Mouse (Mus musculus): ENCODE measurements around the gene Mtcp1. TPM values are rescaled to one million over a fixed set of nuclear protein-coding genes. Genes with fewer than 3 reads are reported as not detected.
A peak's percentile ranks its signal among the peaks of the same experiment; 100 is the strongest.

The Mtcp1 gene
- polyA plus RNA-seq (2012; rRNA removed), result 3.6 and 3.9 TPM in 2 replicates

DNA sequence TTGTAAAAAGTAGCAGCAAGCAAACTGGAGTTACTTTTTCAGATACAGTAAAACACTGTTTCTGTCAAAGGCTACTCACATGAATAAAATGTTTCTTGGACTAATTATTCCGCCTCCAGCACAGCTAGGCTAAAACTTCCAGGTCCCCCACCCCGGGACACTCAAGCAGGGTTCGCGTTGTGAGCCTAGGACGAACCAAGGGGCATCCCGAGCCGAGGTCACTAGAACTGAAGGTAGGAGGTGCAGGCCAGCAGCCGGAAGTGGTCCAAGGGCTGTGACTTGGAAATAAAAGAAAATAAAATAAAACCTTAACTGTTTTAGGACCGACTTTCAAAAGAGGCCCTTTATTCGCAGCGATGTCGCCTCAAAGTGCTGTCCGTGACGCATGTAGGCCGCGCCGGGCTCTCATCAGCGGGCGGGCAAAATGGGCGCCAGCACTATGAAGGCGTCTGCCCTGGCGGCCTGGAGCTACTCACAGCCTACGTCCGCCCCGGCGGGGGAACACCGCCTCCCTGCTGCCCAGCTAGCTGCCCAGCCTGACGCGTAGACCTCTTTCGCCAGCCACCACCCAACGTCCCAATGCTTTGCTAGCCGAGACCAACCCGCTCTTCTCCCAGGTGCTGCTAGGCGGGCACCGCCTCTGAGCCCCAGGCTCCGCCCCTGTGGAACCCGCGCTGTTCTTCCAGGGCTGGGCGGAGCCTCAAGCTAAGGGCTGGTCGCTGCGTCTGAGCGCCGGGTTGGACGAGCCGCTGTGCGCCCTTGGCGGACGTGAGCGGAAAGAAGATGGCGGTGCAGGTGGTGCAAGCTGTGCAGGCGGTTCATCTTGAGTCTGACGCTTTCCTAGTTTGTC lies at the start of gene Mtcp1, which contains the start of the genes Cmc4 and Brcc3:
Gene Mtcp1 (minus strand): TSS at position 653 of the 850 bp plus-strand sequence.
Gene Cmc4 (minus strand): TSS at position 649 of the 850 bp plus-strand sequence.
Gene Brcc3 (plus strand): TSS at position 693 of the 850 bp plus-strand sequence.
- peak; percentile 77 to 84 for DNase-seq (ENCODE audit: low read depth in 1 of 2, low spot score in 2 of 2)
- peak within 1 kb of the TSS; percentile 82 for H3K4me3 ChIP-seq (ENCODE audit: extremely low read depth, insufficient read depth, insufficient read length)
- H3K27ac ChIP-seq (ENCODE audit: insufficient read depth, low read length), result peak within 1 kb of the TSS; percentile 89
- no peaks in the 10 kb centered on the region for H3K4me1 ChIP-seq (ENCODE audit: control insufficient read depth, insufficient read depth, insufficient read length)
- H3K27me3 ChIP-seq (ENCODE audit: control insufficient read depth, insufficient read depth, low read length), result no peaks in the 10 kb centered on the region
- TF ChIP-seq CTCF (IDR thresholded peaks at IDR 0.05; ENCODE audit: extremely low read depth, insufficient read depth, insufficient read length, insufficient replicate concordance) (no peak), POLR2A (IDR thresholded peaks at IDR 0.05; ENCODE audit: low read depth, low read length) (peak; percentile 40; the same call in 1 of the 2 replicates)
- 24% methylated on average over 52 of the region's 52 CpGs for WGBS
- H3K36me3 ChIP-seq (ENCODE audit: control insufficient read depth, insufficient read depth, low read length), result no peaks in the 10 kb centered on the region

DNA sequence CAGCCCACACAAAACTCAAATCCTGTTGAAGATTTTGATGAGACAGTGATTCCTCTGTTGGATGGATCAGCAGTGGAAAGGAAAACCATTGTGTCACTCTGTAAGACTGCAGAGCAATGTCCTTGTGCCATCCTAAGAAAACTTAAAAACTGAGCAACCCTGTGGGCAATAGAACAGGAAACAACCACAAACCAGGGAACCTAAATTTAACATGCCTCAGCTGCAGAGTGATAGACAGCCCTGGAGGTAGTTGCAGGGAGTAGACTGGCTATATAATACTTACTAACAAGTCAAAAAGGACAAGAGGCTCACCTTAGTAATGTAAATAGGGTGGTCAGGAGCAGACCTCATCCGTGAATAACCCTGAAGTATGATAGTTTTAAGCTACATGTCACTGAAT lies 38.2 kb upstream of the Mtcp1 start:
- peaks cover 1% of the 10 kb centered on the region; the same call in 1 of the 2 replicates for H3K36me3 ChIP-seq (ENCODE audit: control insufficient read depth, insufficient read depth, low read length)
- no peak for DNase-seq (ENCODE audit: low read depth in 1 of 2, low spot score in 2 of 2)
- 53% methylated on average over 1 of the region's 1 CpGs for WGBS

DNA sequence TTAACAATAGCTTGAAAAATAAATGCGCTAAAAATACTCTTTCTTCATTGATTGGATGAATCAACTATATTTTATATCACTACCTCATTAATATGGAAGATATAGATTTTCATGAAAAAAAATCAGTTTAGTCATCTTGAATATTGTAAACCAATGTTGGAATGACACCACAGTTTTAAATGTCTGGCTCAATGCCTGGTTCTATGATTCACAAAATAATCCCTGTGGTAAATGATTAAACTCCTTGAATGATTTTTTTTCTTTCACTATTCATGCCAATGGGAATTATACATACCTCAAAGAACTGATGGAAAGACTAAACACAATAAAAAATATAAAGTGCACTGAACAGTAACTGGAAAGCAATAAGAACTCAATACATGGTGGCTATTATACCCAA lies 6.7 kb downstream of the Mtcp1 start:
- WGBS, result 93% methylated on average over 1 of the region's 1 CpGs
- no peak for DNase-seq (ENCODE audit: low read depth in 1 of 2, low spot score in 2 of 2)

More for the DNA sequence above, 38.2 kb upstream of the Mtcp1 start:
- H3K4me3 ChIP-seq (ENCODE audit: extremely low read depth, insufficient read depth, insufficient read length), result no peak overlapping the region
- no peaks in the 10 kb centered on the region for H3K27me3 ChIP-seq (ENCODE audit: control insufficient read depth, insufficient read depth, low read length)
- H3K4me1 ChIP-seq (ENCODE audit: control insufficient read depth, insufficient read depth, insufficient read length), result no peaks in the 10 kb centered on the region
- TF ChIP-seq CTCF (IDR thresholded peaks at IDR 0.05; ENCODE audit: extremely low read depth, insufficient read depth, insufficient read length, insufficient replicate concordance) (no peak), POLR2A (IDR thresholded peaks at IDR 0.05; ENCODE audit: low read depth, low read length) (no peak)
- no peak overlapping the region for H3K27ac ChIP-seq (ENCODE audit: insufficient read depth, low read length)

DNA sequence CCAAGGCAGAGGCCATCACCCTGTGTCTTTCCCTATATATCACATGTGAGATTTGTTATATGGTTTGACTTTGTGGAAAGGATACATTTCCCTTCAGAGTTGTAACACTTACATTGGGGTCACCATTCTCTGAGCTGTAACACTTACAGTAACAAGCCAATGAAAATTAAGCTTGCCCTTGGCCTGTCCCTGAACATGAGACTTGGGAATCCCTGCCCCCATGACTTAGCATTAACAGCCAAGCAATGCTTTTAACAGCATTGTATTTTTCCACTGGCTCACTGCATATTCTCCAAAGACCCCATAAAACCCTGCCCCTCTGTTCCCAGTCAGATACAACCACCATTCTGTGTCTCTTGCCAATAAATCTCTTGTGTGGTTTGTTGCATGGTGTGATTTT lies 13.0 kb downstream of the Mtcp1 start:
- TF ChIP-seq POLR2A (IDR thresholded peaks at IDR 0.05; ENCODE audit: low read depth, low read length) (no peak), CTCF (IDR thresholded peaks at IDR 0.05; ENCODE audit: extremely low read depth, insufficient read depth, insufficient read length, insufficient replicate concordance) (no peak)
- H3K27ac ChIP-seq (ENCODE audit: insufficient read depth, low read length), result no peak overlapping the region; the same call in 1 of the 2 replicates

More for the DNA sequence above, 6.7 kb downstream of the Mtcp1 start:
- no peaks in the 10 kb centered on the region for H3K36me3 ChIP-seq (ENCODE audit: control insufficient read depth, insufficient read depth, low read length)
- no peaks in the 10 kb centered on the region for H3K27me3 ChIP-seq (ENCODE audit: control insufficient read depth, insufficient read depth, low read length)
- no peak overlapping the region for H3K27ac ChIP-seq (ENCODE audit: insufficient read depth, low read length)
- no peak overlapping the region for H3K4me3 ChIP-seq (ENCODE audit: extremely low read depth, insufficient read depth, insufficient read length)
- no peak for TF ChIP-seq CTCF (IDR thresholded peaks at IDR 0.05; ENCODE audit: extremely low read depth, insufficient read depth, insufficient read length, insufficient replicate concordance)
- no peaks in the 10 kb centered on the region for H3K4me1 ChIP-seq (ENCODE audit: control insufficient read depth, insufficient read depth, insufficient read length)

DNA sequence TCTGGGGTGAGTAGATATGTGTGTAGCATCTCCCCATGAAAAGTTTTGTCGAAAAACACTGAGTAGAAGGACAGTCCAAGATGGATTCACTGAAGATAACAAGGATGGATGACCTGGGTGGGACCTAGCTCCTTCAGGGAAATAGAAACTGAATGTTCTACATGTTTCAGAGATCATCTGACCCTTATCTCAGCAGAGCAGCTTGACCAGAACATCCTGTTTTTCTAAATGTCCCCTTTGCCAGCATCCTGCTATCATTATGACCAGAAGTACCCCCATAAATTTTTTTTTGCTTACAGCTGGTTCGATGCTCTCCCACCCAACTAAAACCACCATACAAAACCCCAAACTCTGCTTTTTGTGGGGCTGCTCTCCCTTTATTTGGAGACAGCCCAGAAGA lies 13.7 kb downstream of the Mtcp1 start:
- no peak for DNase-seq (ENCODE audit: low read depth in 1 of 2, low spot score in 2 of 2)
- H3K27me3 ChIP-seq (ENCODE audit: control insufficient read depth, insufficient read depth, low read length), result no peaks in the 10 kb centered on the region
- TF ChIP-seq CTCF (IDR thresholded peaks at IDR 0.05; ENCODE audit: extremely low read depth, insufficient read depth, insufficient read length, insufficient replicate concordance) (no peak), POLR2A (IDR thresholded peaks at IDR 0.05; ENCODE audit: low read depth, low read length) (no peak)
- no peak overlapping the region for H3K27ac ChIP-seq (ENCODE audit: insufficient read depth, low read length)
- no peaks in the 10 kb centered on the region for H3K4me1 ChIP-seq (ENCODE audit: control insufficient read depth, insufficient read depth, insufficient read length)
- WGBS, result 36% methylated on average over 2 of the region's 2 CpGs
- H3K4me3 ChIP-seq (ENCODE audit: extremely low read depth, insufficient read depth, insufficient read length), result no peak overlapping the region
- H3K36me3 ChIP-seq (ENCODE audit: control insufficient read depth, insufficient read depth, low read length), result no peaks in the 10 kb centered on the region

More for the DNA sequence above, 13.0 kb downstream of the Mtcp1 start:
- no peaks in the 10 kb centered on the region for H3K36me3 ChIP-seq (ENCODE audit: control insufficient read depth, insufficient read depth, low read length)
- H3K4me3 ChIP-seq (ENCODE audit: extremely low read depth, insufficient read depth, insufficient read length), result no peak overlapping the region
- no peaks in the 10 kb centered on the region for H3K27me3 ChIP-seq (ENCODE audit: control insufficient read depth, insufficient read depth, low read length)
- DNase-seq (ENCODE audit: low read depth in 1 of 2, low spot score in 2 of 2), result no peak
- H3K4me1 ChIP-seq (ENCODE audit: control insufficient read depth, insufficient read depth, insufficient read length), result no peaks in the 10 kb centered on the region

DNA sequence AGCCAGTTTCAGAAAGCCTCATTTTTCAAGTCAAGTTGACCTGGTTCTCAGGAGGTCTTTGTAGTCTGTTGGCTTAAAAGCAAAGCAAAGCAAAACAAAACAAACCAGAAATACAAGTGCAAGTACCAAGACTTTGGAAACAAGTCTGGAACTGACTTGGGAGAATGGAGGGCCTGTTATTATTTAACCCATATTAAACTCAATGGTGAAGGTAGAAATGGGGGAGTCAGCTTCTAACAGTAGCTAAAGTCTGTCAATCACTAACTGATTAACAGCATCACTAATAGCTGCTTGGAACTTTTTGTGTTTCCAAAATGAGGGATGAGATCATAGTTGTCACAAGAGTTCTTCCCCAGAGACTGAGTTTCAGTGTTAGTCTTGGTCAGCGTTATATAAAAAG lies 16.9 kb downstream of the Mtcp1 start:
- Histone ChIP-seq H3K27ac (ENCODE audit: insufficient read depth, low read length) (no peak overlapping the region), H3K4me1 (ENCODE audit: control insufficient read depth, insufficient read depth, insufficient read length) (no peaks in the 10 kb centered on the region), H3K27me3 (ENCODE audit: control insufficient read depth, insufficient read depth, low read length) (no peaks in the 10 kb centered on the region), H3K36me3 (ENCODE audit: control insufficient read depth, insufficient read depth, low read length) (no peaks in the 10 kb centered on the region), H3K4me3 (ENCODE audit: extremely low read depth, insufficient read depth, insufficient read length) (no peak overlapping the region)
- no peak for TF ChIP-seq CTCF (IDR thresholded peaks at IDR 0.05; ENCODE audit: extremely low read depth, insufficient read depth, insufficient read length, insufficient replicate concordance)
- TF ChIP-seq POLR2A (IDR thresholded peaks at IDR 0.05; ENCODE audit: low read depth, low read length), result no peak
- WGBS, result 89% methylated on average over 1 of the region's 1 CpGs
- no peak for DNase-seq (ENCODE audit: low read depth in 1 of 2, low spot score in 2 of 2)
